Mouse (Mus musculus) lung, embryonic 15.5 days (tissue): ENCODE measurements at regions not wholly inside any gene's neighbourhood (a gene's known extent, or its start where the extent isn't known, plus 50 kb on each side); places are given as distances from the start of the nearest gene placed in this dataset.

Experiments
- ATAC-seq: fragments of 200-750 bp; cut with Nextera tagmentation; 2 replicates; pipeline ENCODE4 v1.8.0; 2017; ENCODE audit warnings: moderate number of reproducible peaks, borderline replicate concordance; ENCODE audit not compliant: low FRiP score, low TSS enrichment; ENCODE audit errors: extremely low read depth
- H3K27ac ChIP-seq: fragments of 300-500 bp; sonication (generic); 2 replicates; pipeline ENCODE4 v1.5.1; 2015; ENCODE audit warnings: moderate library complexity, mild to moderate bottlenecking, inconsistent platforms
- H3K27me3 ChIP-seq: fragments of 300-500 bp; sonication (generic); 2 replicates; pipeline ENCODE4 v1.6.1; 2015; ENCODE audit warnings: inconsistent platforms
- H3K36me3 ChIP-seq: fragments of 300-500 bp; sonication (generic); 2 replicates; pipeline ENCODE4 v1.6.1; 2015; ENCODE audit warnings: inconsistent platforms
- H3K4me1 ChIP-seq: fragments of 300-500 bp; sonication (generic); 2 replicates; pipeline ENCODE4 v1.6.1; 2015; ENCODE audit warnings: inconsistent platforms
- H3K4me2 ChIP-seq: fragments of 300-500 bp; sonication (generic); 2 replicates; pipeline ENCODE4 v1.6.1; 2015; ENCODE audit warnings: inconsistent platforms, mild to moderate bottlenecking, moderate library complexity
- H3K4me3 ChIP-seq: fragments of 300-500 bp; sonication (generic); 2 replicates; pipeline ENCODE4 v1.5.1; 2015; ENCODE audit warnings: mild to moderate bottlenecking, inconsistent platforms
- H3K9ac ChIP-seq: fragments of 300-500 bp; sonication (generic); 2 replicates; pipeline ENCODE4 v1.6.1; 2015; ENCODE audit warnings: inconsistent platforms
- H3K9me3 ChIP-seq: fragments of 300-500 bp; sonication (generic); 2 replicates; pipeline ENCODE4 v1.6.1; 2016; ENCODE audit warnings: inconsistent platforms
- WGBS: fragments of 180-500 bp; shearing (Covaris S2); methylation state at CpG from one replicate; pipeline ENCODE4 v1.1.7; 2015; 5-methylcytosine and 5-hydroxymethylcytosine counted together

GRCm38 (mm10) chr1:42755958-42756357 is 60.4 kb downstream of the Pou3f3 start:
- 61% methylated on average over 5 of the region's 5 CpGs for WGBS

GRCm38 (mm10) chr1:42756497-42756896 is 60.9 kb downstream of the Pou3f3 start:
- no peaks in the 10 kb centered on the region for H3K9me3 ChIP-seq
- no peak overlapping the region for H3K4me3 ChIP-seq
- H3K27ac ChIP-seq: no peak overlapping the region
- H3K4me2 ChIP-seq: no peak overlapping the region
- no peak for ATAC-seq
- no peaks in the 10 kb centered on the region for H3K27me3 ChIP-seq
- no peak overlapping the region for H3K9ac ChIP-seq
- H3K4me1 ChIP-seq: no peaks in the 10 kb centered on the region
- no peaks in the 10 kb centered on the region for H3K36me3 ChIP-seq

More at GRCm38 (mm10) chr1:42755958-42756357, 60.4 kb downstream of the Pou3f3 start:
- no peak overlapping the region for H3K9ac ChIP-seq
- H3K4me2 ChIP-seq: no peak overlapping the region
- H3K4me1 ChIP-seq: no peaks in the 10 kb centered on the region
- H3K4me3 ChIP-seq: no peak overlapping the region
- no peaks in the 10 kb centered on the region for H3K9me3 ChIP-seq
- ATAC-seq: no peak
- no peaks in the 10 kb centered on the region for H3K36me3 ChIP-seq
- no peak overlapping the region for H3K27ac ChIP-seq
- no peaks in the 10 kb centered on the region for H3K27me3 ChIP-seq

GRCm38 (mm10) chr1:42763447-42763846 is 67.9 kb downstream of the Pou3f3 start:
- Histone ChIP-seq H3K4me2 (no peak overlapping the region), H3K27me3 (no peaks in the 10 kb centered on the region), H3K27ac (no peak overlapping the region), H3K36me3 (no peaks in the 10 kb centered on the region), H3K4me1 (no peaks in the 10 kb centered on the region), H3K9me3 (no peaks in the 10 kb centered on the region), H3K4me3 (no peak overlapping the region), H3K9ac (no peak overlapping the region)
- 35% methylated on average over 2 of the region's 2 CpGs for WGBS
- ATAC-seq: peak; percentile 92; the same call in 1 of the 2 replicates

GRCm38 (mm10) chr1:42764048-42764447 is 68.5 kb downstream of the Pou3f3 start:
- no peak overlapping the region for H3K4me3 ChIP-seq
- ATAC-seq: no peak
- H3K27ac ChIP-seq: no peak overlapping the region
- H3K36me3 ChIP-seq: no peaks in the 10 kb centered on the region
- WGBS: 53% methylated on average over 2 of the region's 2 CpGs
- H3K4me2 ChIP-seq: no peak overlapping the region
- no peaks in the 10 kb centered on the region for H3K9me3 ChIP-seq
- no peak overlapping the region for H3K9ac ChIP-seq
- H3K4me1 ChIP-seq: no peaks in the 10 kb centered on the region
- no peaks in the 10 kb centered on the region for H3K27me3 ChIP-seq

GRCm38 (mm10) chr1:42770085-42770484 is 74.5 kb downstream of the Pou3f3 start:
- no peak overlapping the region for H3K4me2 ChIP-seq
- no peaks in the 10 kb centered on the region for H3K9me3 ChIP-seq
- no peak overlapping the region for H3K9ac ChIP-seq
- no peak for ATAC-seq
- H3K4me1 ChIP-seq: no peaks in the 10 kb centered on the region
- H3K27me3 ChIP-seq: no peaks in the 10 kb centered on the region
- no peaks in the 10 kb centered on the region for H3K36me3 ChIP-seq
- 71% methylated on average over 9 of the region's 9 CpGs for WGBS
- no peak overlapping the region for H3K27ac ChIP-seq
- H3K4me3 ChIP-seq: no peak overlapping the region

- Histone ChIP-seq H3K4me1 (no peaks in the 10 kb centered on the region), H3K4me2 (no peak overlapping the region), H3K36me3 (no peaks in the 10 kb centered on the region), H3K9me3 (no peaks in the 10 kb centered on the region), H3K4me3 (no peak overlapping the region), H3K27ac (no peak overlapping the region), H3K9ac (no peak overlapping the region), H3K27me3 (no peaks in the 10 kb centered on the region)
- no peak for ATAC-seq
- WGBS: 21% methylated on average over 6 of the region's 6 CpGs
Observed at GRCm38 (mm10) chr1:42772000-42772399, 76.4 kb downstream of the Pou3f3 start.

GRCm38 (mm10) chr1:42773851-42774464 is 77.1 kb upstream of the Mrps9 start:
- Histone ChIP-seq H3K4me3 (no peak overlapping the region), H3K27me3 (no peaks in the 10 kb centered on the region), H3K9me3 (no peaks in the 10 kb centered on the region), H3K9ac (no peak overlapping the region), H3K4me1 (no peaks in the 10 kb centered on the region), H3K27ac (no peak overlapping the region), H3K4me2 (no peak overlapping the region), H3K36me3 (no peaks in the 10 kb centered on the region)
- 60% methylated on average over 20 of the region's 20 CpGs for WGBS
- ATAC-seq: no peak

GRCm38 (mm10) chr1:42774971-42775892 is 75.8 kb upstream of the Mrps9 start:
- H3K9me3 ChIP-seq: no peaks in the 10 kb centered on the region
- no peak overlapping the region for H3K4me3 ChIP-seq
- H3K9ac ChIP-seq: no peak overlapping the region
- no peak for ATAC-seq
- H3K4me1 ChIP-seq: no peaks in the 10 kb centered on the region
- no peaks in the 10 kb centered on the region for H3K27me3 ChIP-seq
- H3K4me2 ChIP-seq: no peak overlapping the region
- H3K36me3 ChIP-seq: no peaks in the 10 kb centered on the region
- WGBS: 66% methylated on average over 7 of the region's 7 CpGs
- H3K27ac ChIP-seq: no peak overlapping the region

GRCm38 (mm10) chr1:42775893-42776287 is 75.1 kb upstream of the Mrps9 start:
- no peak overlapping the region for H3K4me2 ChIP-seq
- H3K9me3 ChIP-seq: no peaks in the 10 kb centered on the region
- no peaks in the 10 kb centered on the region for H3K4me1 ChIP-seq
- ATAC-seq: no peak
- H3K36me3 ChIP-seq: no peaks in the 10 kb centered on the region
- no peak overlapping the region for H3K27ac ChIP-seq
- no peak overlapping the region for H3K9ac ChIP-seq
- no peak overlapping the region for H3K4me3 ChIP-seq
- H3K27me3 ChIP-seq: no peaks in the 10 kb centered on the region
- WGBS: 89% methylated on average over 2 of the region's 2 CpGs

- Histone ChIP-seq H3K27me3 (no peaks in the 10 kb centered on the region), H3K4me2 (no peak overlapping the region), H3K36me3 (no peaks in the 10 kb centered on the region), H3K9ac (no peak overlapping the region), H3K4me1 (no peaks in the 10 kb centered on the region), H3K27ac (no peak overlapping the region), H3K9me3 (no peaks in the 10 kb centered on the region), H3K4me3 (no peak overlapping the region)
- WGBS: 82% methylated on average over 1 of the region's 1 CpGs
- no peak for ATAC-seq
Observed at GRCm38 (mm10) chr1:42777416-42777815, 73.6 kb upstream of the Mrps9 start.

- H3K9me3 ChIP-seq: no peaks in the 10 kb centered on the region
- no peak overlapping the region for H3K4me2 ChIP-seq
- H3K27me3 ChIP-seq: no peaks in the 10 kb centered on the region
- H3K4me3 ChIP-seq: no peak overlapping the region
- H3K4me1 ChIP-seq: no peaks in the 10 kb centered on the region
- no peaks in the 10 kb centered on the region for H3K36me3 ChIP-seq
- H3K9ac ChIP-seq: no peak overlapping the region
- ATAC-seq: no peak
- 36% methylated on average over 5 of the region's 5 CpGs for WGBS
- H3K27ac ChIP-seq: no peak overlapping the region
Observed at GRCm38 (mm10) chr1:42779761-42780160, 71.3 kb upstream of the Mrps9 start.

- H3K4me3 ChIP-seq: no peak overlapping the region
- no peaks in the 10 kb centered on the region for H3K27me3 ChIP-seq
- H3K9me3 ChIP-seq: no peaks in the 10 kb centered on the region
- no peak for ATAC-seq
- no peaks in the 10 kb centered on the region for H3K36me3 ChIP-seq
- no peak overlapping the region for H3K27ac ChIP-seq
- H3K4me1 ChIP-seq: no peaks in the 10 kb centered on the region
- 74% methylated on average over 15 of the region's 15 CpGs for WGBS
- H3K4me2 ChIP-seq: no peak overlapping the region
- H3K9ac ChIP-seq: no peak overlapping the region
Observed at GRCm38 (mm10) chr1:42780266-42780665, 70.8 kb upstream of the Mrps9 start.
